Mouse (Mus musculus) retina, postnatal 1 day (tissue): ENCODE data around the gene Ddx20.

Source experiments
- DNase-seq: peaks from one replicate; pipeline ENCODE4 v3.0.0-alpha.2; 2012

Gene Ddx20

DNA sequence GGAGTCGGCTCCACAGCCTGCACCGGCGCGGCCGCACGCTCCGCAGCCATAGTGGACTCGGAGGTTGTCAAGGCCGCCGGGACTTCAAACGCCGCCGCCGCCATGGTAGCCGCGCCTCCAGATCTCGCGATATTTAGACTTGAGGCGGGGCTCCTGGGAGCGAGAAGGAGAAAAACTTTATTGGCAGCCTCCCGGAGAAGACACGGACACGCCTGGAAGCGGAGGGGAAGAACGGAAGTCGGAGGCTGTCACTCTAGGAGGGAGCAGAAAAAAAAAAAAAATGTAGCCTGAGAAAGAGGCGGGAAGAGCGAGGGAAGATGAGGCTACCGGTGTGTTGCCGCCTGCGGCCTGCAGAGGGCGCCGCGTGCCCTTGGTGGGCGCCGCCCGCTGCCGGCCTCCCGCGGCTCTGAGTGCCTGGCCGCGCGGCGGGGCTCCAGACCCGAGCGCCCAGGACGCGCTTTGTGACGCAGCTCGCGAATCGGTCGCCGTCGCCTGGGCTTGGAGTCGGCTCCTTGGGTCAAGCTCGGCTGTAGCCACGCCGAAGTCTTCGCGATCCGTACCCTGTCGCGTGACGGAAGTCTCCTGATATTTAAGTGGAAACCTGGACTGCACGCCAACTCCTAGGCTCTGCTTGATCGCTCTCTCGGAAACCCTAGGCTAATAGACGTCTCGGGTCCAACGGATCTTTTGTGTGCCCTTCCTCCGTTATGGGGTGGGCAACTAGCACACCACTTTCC is at the start of gene Ddx20:
TSS of gene Ddx20 (minus strand) at position 251 of the 737 bp plus-strand sequence.
- peak; percentile 100 for DNase-seq

DNA sequence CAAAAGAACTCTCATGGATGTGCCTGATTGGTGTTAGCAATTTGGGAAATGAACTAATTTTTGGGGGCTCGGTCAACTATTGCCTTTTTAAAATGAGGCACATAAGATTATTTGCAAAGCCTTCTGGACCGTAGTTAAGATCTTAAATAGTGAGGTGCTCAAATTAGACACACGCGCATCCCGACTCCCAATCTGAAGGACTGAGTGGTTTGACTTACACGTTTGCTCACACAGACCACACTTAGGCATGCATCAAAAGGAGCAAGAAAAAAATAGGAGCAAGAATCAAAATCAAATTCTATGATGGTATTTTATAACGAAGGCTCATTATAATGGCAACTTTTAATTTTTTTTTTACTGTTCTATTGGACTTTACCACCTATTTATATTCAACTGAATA is 49.7 kb upstream of the Ddx20 start:
- no peak for DNase-seq

DNA sequence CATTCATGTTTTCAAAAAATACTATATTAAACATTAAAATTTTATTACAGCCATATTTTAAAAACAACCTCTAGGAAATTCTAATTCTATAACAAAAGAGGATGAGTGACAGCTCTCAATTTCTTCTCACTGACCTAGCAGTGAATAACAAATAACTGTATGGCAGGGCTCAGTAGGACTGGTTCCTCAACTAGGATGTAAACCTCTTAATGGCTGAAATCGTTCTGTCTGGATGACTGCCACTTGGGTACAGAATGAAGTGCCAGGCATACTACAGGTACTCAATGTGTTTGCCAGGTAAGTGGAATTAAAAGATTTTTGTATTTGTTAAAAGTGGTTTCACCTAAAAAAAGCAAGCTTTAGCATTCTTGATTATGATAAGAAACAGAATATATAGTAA is 48.8 kb upstream of the Ddx20 start:
- DNase-seq = no peak

DNA sequence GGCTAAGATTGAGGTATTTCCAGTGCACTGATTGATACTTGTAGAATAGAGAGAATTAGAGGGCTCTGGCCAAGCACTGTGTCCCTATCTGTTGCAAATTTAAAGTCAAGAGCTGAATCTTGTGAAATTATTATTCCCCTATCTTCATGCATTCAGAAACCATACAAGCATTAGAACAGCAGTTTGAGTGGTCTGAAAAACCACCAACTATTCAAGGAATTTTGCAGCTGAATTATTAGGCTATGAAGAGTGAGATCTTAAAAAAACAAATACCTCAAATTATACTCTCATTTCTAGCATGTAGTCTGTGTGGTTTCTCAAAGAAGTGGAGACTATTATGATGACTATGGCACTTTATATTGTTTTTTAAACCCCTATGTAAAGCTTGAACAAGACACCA is 47.9 kb upstream of the Ddx20 start:
- no peak for DNase-seq

DNA sequence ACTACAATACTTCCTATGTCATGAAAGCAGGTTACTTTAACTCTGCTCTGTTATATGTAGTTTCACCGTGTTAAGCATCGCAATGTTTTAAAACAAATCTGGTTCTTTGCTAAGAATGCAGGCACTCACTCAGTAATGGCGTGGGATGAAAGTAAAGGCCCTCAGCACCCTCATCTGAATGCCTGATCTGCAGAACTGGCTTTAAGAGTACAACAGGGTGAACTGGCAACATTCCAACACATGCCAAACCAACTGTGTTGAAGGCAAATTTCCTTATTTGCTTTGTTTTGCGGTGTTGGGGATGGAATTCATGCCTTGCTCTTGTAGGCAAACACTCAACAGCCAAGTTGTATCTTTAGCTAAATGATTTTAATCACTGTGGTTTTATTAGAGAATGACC is 46.2 kb upstream of the Ddx20 start:
- no peak for DNase-seq

DNA sequence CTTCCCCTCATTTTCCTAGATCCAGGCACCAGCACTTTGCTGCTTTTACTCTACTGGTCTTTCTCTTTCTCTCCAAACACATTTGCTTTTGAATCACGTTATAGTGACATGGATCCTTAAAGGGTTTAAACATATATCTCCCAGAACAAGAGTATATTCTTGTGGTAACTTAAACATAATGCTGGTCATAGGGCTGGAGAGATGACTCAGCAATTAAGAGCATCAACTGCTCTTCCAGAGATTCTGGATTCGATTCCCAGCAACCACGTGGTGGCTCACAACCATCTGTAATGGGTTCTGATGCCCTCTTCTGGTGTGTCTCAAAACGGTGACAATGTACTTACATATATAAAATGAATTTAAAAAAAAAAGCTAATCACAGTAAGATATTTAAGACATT is 45.0 kb upstream of the Ddx20 start:
- no peak for DNase-seq

DNA sequence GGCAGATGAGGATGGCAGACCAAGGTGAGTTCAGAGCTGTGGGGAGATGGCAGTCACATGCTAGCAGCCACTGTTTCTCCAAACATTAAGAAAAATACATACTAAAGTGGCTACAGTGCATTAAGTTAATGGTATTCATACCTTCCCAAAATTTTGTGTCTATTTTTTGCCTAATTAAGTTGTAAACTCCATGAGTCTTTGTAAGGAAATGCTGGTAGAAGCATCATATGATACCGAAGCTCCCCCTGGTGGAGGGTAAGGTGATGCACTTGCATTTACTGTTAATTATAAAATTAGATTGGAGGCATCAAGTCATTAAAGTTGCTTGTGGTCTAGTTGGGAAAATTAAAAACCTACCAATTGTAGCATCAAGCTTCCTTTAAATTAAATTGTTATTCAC is 38.7 kb upstream of the Ddx20 start:
- DNase-seq = peak; percentile 79

DNA sequence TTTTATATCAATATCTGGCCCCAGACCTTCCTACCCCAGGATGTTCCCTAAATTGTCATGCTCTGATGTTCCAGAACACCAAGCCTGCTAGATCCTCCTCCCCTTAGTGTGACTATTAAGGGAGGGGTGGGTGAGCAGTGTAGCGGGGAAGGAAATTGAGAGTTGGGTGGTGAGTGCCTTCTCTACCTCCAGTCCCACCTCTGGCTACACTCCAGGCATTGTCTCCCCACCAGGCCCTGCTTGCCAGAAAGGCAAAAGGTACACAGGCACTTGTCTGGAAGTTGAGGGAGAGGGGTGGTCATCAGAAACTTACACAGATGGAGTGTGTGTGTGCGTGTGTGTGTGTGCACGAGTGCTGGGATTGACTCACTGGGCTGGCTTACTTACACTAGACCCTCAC is 35.1 kb upstream of the Ddx20 start:
- no peak for DNase-seq

DNA sequence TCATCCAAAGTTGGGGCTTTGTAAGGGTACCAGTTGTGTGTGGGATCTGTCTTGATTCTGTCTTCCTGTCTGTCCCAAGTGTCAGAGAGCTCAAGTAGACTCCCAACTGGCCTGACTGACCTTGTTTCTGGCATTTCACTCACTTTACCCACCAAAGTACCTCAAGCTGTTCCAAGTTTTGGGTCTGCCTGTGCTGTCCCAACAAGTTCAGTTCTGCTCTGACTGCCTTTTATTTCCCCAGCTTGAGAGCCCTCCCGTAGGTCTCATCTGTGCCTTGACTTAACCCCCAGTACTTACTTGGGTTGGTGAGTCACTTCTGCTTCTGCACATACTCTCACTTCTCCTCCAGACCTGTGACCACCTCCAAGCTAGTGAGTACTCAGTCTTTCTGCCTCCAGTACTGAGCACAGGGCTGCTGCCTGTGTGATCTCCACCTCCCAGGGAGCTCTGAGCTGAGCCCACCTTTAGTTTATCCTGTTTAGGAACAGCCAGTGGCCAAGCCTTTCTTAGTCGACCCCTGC is 34.4 kb upstream of the Ddx20 start:
- DNase-seq = no peak

DNA sequence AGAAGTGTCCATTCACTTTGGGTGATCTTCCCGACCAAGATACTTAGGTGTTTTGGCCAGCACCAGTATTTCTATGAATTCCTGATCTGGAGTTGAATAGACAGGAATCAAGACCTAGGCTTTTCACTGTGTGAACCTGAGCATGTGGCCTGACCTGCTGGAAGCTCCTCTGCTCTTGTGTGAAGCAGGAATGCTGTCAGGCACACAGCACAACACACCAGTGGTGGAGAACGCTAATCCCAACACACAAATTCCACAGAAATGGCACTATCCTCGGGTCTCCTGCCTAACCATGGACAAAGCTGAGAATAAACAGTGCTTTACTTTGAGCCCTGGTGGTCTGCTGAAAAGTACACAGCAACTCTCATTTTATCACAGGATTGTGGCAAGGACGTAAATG is 33.1 kb upstream of the Ddx20 start:
- no peak for DNase-seq

DNA sequence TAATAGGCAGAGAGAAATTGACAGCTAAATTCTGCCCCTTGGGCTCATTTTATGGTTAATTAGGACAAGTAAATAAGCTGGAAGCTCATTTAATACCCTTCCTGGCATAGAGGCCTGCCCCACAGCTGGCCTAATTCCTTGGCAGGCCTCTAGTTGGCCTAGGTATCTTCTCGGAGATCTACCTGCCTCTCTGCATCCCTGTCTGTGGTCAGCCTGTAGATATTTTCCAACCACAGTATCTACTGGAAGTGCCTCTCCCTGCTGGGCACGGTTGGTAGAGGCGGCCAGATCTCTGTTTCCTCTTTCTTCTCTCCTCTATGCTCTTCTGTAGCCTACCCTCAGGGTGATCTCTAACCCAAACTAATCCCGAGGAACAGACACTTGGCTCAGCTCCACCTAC is 32.6 kb upstream of the Ddx20 start:
- no peak for DNase-seq

DNA sequence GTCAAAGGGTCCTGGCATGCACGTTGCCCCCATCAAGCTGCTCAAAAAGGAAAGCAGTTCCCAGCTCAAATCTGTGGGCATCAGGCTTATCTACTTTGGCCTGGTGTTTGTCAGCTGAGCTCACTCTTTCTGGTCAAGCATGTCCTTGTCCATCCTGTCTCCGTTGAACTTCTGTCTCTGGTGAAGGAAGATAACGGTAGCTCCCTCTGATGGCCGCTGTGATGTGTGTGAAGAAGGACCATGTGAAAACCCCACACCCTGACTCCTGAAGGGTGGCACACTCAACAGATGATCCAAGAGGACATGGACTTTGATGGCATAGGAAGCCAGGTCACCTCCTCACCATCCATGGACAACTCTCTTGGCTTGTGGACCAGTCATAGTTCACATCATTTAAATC is 31.4 kb upstream of the Ddx20 start:
- DNase-seq = peak; percentile 42

DNA sequence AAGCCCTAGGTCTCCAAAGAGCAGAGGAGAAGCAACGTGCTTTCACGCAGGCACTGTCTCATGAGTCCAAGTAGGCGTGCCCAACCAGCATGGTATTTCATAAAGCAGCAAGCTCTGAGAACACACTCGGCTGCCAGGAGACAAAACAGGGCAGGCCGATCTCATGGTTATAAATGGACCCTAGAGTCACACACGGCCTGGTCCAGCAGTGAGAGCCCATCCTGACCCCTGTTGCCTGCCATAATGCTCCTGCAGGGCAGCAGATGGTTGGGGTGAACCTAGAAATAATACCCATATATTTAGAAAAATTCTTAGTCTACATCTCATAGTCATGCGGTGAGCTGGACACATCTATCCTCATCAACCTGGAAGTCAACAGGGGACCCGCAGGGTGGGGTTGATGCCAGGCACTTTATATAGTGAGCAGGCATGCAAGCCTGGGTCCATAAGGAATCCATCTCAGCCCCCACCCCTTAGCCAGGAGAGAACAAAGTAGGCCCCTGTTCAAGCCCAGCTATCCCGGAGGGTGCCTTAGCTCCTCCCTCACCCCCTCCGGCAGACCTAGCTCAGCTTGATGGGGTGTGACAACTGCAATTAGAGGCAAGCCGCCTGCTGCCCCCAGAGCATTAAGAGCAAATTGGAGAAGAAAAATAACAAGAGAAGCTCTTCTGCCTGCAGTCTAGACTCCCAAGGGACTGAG is 30.6 kb upstream of the Ddx20 start:
- DNase-seq = peak; percentile 90

DNA sequence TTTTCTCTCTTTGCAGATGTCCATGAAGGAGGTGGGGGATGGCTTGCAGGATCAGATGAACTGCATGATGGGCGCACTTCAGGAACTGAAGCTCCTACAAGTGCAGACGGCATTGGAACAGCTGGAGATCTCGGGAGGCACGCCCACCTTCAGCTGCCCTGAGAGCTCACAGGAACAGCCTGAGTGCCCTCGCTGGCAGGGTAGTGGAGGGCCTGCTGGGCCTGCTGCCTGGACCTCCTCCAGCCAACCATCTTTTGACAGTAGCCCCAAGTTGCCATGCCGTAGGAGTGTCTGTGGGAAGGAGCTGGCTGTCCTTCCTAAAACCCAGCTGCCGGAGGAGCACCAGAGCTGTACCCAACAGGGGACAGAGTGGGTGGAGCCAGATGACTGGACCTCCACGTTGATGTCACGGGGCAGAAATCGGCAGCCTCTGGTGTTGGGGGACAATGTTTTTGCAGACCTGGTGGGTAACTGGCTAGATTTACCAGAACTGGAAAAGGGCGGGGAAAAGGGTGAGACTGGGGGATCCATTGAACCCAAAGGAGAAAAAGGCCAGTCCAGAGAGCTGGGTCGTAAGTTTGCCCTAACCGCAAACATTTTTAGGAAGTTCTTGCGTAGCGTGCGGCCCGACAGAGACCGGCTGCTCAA is 29.1 kb upstream of the Ddx20 start:
- DNase-seq = no peak

DNA sequence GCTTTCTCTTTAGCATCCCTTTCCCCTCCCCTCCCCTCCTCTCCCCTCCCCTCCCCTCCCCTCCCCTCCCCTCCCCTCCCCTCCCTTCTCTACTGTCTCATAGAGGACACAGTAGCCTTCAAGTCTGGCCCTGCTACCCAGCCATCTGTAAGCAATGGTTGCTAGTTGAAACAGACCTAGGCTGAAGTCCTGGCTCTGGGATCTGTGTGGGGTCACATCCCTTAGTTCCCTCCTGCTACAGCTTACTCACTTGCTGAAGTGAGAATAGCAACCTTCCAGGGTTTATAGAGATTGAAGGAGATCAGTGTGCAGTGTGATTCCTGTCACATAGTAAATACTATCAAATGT is 27.4 kb upstream of the Ddx20 start:
- DNase-seq = peak; percentile 62

DNA sequence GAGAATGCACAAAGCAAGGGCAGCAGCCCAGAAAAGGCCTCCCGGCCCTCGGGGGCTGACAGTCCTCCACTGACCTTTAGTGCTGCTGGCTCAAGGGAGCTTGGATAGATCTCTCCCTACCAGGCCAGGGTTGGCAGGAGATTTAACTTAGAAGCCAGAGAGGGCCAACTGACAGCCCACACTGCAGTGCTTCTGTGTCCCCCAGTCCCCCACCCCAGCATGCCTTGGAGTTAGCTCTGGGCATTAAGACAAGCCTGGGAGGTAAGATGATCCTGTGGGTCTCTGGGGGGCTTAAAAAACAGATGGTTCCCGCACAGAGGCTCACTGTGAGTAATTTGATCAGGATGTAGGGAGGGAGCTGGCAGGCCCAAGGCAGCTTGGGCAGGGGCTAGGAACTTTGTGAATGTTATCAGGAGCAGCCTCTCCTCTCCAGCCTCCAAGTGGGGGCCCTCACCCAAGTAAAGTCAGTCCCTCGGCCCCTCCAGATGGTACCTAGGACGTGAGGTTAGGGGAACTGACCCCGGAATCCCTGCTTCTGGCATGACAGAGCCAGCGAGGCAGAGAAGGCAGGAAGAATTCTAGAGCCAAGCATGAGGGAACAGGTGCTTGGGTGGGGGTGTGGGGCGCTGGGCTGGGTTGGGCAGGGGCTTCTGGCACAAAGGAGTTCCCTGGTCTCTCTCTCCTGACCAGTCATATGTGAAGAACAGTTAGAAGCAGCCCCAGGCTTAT is 26.9 kb upstream of the Ddx20 start:
- peak; percentile 77 for DNase-seq

DNA sequence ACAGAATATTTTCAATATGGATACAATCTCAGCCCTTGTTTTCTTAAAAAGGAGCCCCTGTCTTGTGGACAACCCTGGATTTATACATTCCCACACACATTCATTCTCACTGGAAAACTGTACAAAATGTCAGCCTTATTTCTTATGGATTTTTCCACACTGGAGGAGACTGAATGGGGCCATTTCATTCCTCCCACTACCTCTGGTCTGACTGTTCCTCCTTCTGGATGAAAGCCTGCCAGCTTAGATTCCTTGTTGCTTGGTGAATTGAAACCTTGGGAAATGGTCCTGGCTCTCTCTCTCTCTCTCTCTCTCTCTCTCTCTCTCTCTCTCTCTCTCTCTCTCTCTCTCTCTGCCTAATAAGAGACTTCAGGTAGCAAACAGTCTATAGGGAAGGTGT is 25.5 kb upstream of the Ddx20 start:
- DNase-seq = no peak

DNA sequence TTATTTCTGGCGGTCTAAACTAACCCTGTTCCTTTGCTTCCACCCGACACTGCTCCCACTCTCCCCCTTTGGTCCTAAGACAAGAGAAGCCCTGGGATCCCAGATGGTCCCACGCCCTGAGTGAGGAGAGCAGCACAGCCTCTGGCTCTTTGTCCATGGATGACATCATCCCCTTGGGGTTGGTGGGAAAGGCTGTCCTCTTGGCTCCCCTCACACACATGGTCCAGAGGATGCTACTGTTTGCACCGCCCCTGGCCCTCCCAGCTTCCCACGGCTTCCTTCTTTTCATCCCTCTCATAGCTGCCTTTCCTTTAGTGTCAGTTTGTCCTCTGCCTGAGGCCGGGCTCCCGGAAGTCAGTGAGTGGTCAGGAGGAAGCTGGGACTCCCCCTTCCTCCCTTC is 24.4 kb upstream of the Ddx20 start:
- DNase-seq = peak; percentile 51

DNA sequence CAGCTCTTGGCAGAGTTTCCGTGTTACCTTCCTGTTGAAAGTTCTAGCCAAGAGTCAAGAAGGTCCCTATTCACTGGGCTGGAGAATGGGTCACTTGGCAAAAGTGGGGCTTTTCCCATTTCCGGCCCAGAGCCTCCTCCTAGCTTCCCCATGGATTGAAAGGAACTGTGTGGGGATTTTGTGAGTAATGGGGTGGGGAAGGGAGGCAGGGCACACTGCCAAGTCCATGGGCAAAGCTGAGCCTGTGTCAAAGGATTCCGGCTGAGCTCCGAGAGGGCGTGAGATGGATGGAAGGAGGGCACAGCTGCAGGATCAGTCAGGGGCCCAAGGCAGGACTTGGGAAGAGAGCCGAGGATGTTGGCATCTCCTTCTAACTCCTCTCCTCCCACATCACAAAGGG is 22.9 kb upstream of the Ddx20 start:
- DNase-seq = peak; percentile 57

DNA sequence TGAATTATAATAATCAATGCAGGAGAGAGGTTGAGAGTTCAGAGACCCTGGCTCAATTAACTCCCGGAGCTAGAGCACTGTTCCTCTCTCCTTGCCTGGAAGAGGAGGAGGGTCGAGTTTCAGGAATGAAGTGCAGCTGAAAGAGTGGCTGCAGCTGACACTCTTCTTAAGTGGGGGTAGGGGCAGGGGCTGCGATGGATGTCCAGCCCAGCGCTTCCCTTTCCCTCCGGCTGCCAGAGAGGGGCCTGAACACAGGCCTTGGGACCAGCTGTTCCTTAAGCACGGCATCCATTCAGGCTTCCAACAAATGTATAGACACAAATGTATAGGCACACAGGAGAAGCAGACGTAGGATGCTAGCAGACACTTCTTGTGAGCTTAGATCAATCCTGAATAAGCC is 20.2 kb upstream of the Ddx20 start:
- DNase-seq = no peak

DNA sequence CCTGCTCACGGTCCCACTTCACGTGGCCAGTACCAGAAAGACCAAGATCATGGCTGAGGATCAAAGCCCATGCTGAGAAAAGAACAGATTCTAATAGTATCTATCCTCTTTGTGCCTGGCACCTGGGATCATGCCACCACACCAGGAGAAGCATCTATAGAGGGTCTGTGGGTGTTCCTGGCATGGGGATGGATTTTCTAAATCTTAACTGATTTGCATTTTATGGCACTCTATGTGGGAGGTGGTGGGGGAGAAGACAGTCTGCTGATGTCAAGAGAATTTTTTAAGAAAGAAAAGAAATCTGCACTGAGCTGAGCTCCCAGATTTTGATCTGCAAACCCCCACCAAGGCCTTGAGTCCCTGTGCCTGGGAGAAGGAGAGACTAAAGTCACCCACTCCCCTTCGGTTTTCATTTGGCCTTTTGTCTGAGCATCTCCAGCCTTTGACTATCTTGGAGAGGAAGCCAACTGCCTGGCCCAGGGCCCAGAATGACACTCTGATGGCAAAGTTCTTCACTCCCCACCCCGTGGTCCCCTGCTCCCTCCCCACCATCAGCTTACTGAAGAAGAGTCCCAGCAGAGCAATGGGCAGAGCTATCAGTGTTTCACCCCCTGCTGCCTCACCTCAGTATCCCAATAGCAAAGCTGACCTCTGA is 19.1 kb upstream of the Ddx20 start:
- no peak for DNase-seq

DNA sequence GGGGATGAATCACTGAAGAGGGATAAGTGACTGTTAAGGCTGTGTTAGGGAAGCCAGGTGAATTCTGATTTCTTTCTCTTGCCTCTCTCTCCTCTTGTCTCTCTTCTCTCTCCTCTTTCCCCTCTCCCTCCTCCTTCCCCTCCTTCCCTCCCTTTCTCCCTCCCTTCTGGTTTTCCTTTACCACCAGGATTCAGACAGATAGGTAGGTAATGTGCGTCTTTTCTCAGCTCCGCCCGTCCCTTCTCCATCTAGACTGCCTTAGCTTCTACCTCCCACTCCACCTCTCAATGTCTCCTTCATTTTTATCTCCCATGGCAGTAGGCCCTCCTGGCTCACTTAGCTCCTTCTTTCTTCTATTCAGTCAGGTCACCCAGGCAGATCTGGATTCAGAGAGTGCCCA is 18.2 kb upstream of the Ddx20 start:
- DNase-seq = no peak

DNA sequence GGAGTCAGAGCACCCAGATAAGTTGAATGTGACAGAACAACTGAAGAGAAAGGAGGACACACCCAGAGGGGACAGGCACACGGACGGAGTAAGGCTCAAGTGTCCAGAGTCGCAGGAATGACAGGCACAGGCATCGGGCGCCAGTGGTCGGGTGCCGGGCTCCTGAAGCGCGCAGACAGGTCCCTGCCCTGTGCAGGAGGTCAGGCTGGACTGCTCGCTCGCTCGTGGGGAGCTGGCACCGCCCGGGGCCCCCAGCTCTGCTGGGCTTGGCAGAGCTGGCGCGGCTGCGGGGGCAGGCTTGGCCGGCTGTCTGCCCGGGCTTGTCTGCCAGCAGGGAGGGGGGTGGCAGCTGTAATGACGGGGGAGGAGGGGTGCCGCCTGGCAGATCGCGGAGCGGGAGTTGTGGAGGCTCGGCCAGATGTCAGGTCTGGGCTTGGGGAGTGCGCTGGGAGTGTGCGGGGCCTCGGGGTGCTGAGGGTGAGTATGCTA is 17.7 kb upstream of the Ddx20 start:
- peak; percentile 78 for DNase-seq
